Mouse (Mus musculus) testis, adult 2 months (tissue): Measurements from ENCODE around the gene Gm10762. TPM values are rescaled to one million over a fixed set of nuclear protein-coding genes. Genes with fewer than 3 reads are reported as not detected.

Experiments
- H3K27ac ChIP-seq: fragments of 200-500 bp; 2 replicates; pipeline ENCODE4 v1.5.1; 2012; ENCODE audit warnings: low read depth, low read length; ENCODE audit not compliant: control insufficient read depth, insufficient read depth
- H3K27me3 ChIP-seq: fragments of 200-500 bp; 2 replicates; pipeline ENCODE4 v1.6.1; 2012; ENCODE audit warnings: mild to moderate bottlenecking, low read length, moderate library complexity; ENCODE audit not compliant: control insufficient read depth, insufficient read depth
- H3K36me3 ChIP-seq: fragments of 200-500 bp; 2 replicates; pipeline ENCODE4 v1.6.1; 2012; ENCODE audit warnings: mild to moderate bottlenecking, low read length; ENCODE audit not compliant: control insufficient read depth, insufficient read depth
- H3K4me1 ChIP-seq: fragments of 200-500 bp; 2 replicates; pipeline ENCODE4 v1.6.1; 2012; ENCODE audit warnings: low read length; ENCODE audit not compliant: control insufficient read depth, insufficient read depth
- H3K4me3 ChIP-seq: fragments of 200-500 bp; 2 replicates; pipeline ENCODE4 v1.5.1; 2012; ENCODE audit warnings: low read depth, mild to moderate bottlenecking, low read length, moderate library complexity, mixed read lengths; ENCODE audit not compliant: control insufficient read depth
- CTCF ChIP-seq: fragments of 200-500 bp; IDR thresholded peaks from 2 replicates; pipeline ENCODE4 v1.5.1; 2012; ENCODE audit warnings: low read depth, mild to moderate bottlenecking, inconsistent platforms, low read length, moderate library complexity; ENCODE audit not compliant: control insufficient read depth, insufficient read depth, insufficient replicate concordance
- POLR2A ChIP-seq: fragments of 200-500 bp; IDR thresholded peaks from 2 replicates; pipeline ENCODE4 v1.6.1; 2012; ENCODE audit warnings: low read depth, mild to moderate bottlenecking, inconsistent platforms, low read length, moderate library complexity; ENCODE audit not compliant: control insufficient read depth
- polyA plus RNA-seq: library from polyadenylated mRNA; depleted of rRNA; stranded (reverse); fragments of >200 nt; gene quantifications from 2 replicates; pipeline ENCODE4 v1.2.3, GENCODE M21; 2012; rRNA removed

Gm10762 gene
- polyA plus RNA-seq, 1 experiment, result 29.2 TPM

GRCm38 (mm10) chr2:128943538-128944528 is 23.7 kb downstream of the Gm10762 start, which contains the start of gene Zc3h8:
TSS of gene Zc3h8 (minus strand) at chr2:128944077.
- peak; percentile 84 for TF ChIP-seq POLR2A
- TF ChIP-seq CTCF, result no peak
- H3K36me3 ChIP-seq, result no peaks in the 10 kb centered on the region
- H3K4me3 ChIP-seq, result peak within 1 kb of the TSS; percentile 91
- peaks cover 2% of the 10 kb centered on the region; the same call in 1 of the 2 replicates for H3K4me1 ChIP-seq
- H3K27me3 ChIP-seq, result no peaks in the 10 kb centered on the region
- peak within 1 kb of the TSS; percentile 85 for H3K27ac ChIP-seq

DNA sequence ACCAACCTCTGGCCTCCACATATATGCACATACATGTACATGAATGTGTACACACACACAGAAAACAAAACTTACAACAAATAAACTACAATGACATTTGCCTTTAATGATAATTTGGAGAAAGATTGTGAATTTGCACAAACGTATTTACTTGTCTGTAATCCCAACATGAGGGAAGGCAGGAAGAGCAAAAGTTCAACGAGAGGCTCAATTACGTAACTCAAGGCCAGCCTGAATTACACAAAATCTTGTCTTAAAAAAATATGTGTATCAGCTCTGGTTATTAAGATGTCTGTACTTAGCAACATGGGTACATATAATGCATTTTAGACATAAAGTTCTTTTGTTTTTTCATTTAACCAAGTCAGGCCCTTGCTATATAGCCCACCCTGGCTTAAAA is 31.3 kb downstream of the Gm10762 start:
- Histone ChIP-seq H3K4me3 (no peak overlapping the region), H3K4me1 (no peaks in the 10 kb centered on the region), H3K27ac (no peak overlapping the region), H3K36me3 (no peaks in the 10 kb centered on the region; the same call in 1 of the 2 replicates), H3K27me3 (no peaks in the 10 kb centered on the region)
- TF ChIP-seq POLR2A (no peak), CTCF (no peak)

DNA sequence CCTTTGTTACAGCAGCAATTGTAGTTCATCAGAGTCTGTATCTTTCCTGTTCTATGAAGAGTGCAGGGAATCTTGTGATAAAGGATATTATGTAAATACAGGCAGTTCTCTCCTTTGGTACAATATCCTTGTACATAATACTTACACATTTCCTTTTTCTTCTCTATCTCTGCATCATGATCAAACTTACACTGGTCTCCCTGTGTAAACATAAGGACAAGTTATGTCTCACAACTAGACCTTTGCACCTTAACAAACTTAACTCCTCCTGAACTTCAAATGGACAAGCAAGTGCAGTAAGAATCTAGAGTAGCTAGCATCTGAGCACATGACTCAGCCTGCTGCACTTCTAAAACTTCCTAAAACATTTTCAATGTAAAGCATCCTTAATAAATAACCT is 36.8 kb downstream of the Gm10762 start:
- H3K4me1 ChIP-seq, result no peaks in the 10 kb centered on the region
- no peaks in the 10 kb centered on the region for H3K27me3 ChIP-seq
- no peaks in the 10 kb centered on the region; the same call in 1 of the 2 replicates for H3K36me3 ChIP-seq
- TF ChIP-seq CTCF (no peak), POLR2A (no peak)
- H3K27ac ChIP-seq, result no peak overlapping the region
- H3K4me3 ChIP-seq, result no peak overlapping the region

GRCm38 (mm10) chr2:128928446-128928845 is 39.1 kb downstream of the Gm10762 start:
- H3K4me3 ChIP-seq, result no peak overlapping the region
- no peak overlapping the region for H3K27ac ChIP-seq
- no peak for TF ChIP-seq CTCF
- no peak for TF ChIP-seq POLR2A
- no peaks in the 10 kb centered on the region; the same call in 1 of the 2 replicates for H3K36me3 ChIP-seq
- H3K4me1 ChIP-seq, result no peaks in the 10 kb centered on the region
- H3K27me3 ChIP-seq, result no peaks in the 10 kb centered on the region

DNA sequence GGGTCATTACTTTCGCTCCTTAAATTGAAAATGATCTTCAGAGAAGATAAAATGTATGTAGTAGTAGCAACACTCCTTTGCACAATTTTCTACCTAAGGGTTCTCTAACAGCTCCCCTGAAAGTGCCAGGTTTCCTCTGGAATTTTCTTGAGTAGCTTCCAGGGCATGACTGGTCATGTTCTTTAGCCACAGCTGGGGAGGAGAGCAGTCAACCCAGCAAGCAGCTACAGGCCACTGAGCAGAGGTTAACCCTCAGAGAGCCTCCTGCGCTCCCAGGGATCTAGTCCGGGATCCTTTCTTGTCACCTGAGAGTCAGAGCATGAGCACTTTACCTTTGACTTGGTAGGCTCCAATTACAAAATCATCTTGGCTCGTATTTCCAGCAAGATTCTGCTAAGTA is 42.7 kb downstream of the Gm10762 start:
- no peaks in the 10 kb centered on the region for H3K4me1 ChIP-seq
- no peak overlapping the region; the same call in 1 of the 2 replicates for H3K4me3 ChIP-seq
- no peaks in the 10 kb centered on the region; the same call in 1 of the 2 replicates for H3K36me3 ChIP-seq
- TF ChIP-seq CTCF, result no peak
- no peak for TF ChIP-seq POLR2A
- H3K27me3 ChIP-seq, result no peaks in the 10 kb centered on the region
- no peak overlapping the region for H3K27ac ChIP-seq

Other genes with a start within 250 kb of the Gm10762 start
- 5.2 and 6.5 TPM in 2 replicates for gene Tmem87b, start 149.6 kb downstream of the Gm10762 start, polyA plus RNA-seq
- gene Fbln7, start 104.7 kb downstream of the Gm10762 start, polyA plus RNA-seq, result 0.20 and 0.37 TPM in 2 replicates
- gene Zc3h8, start 23.6 kb downstream of the Gm10762 start, polyA plus RNA-seq, result 4.5 and 5.1 TPM in 2 replicates
- gene Zc3h6, start 323 bp downstream of the Gm10762 start, polyA plus RNA-seq, result 2.5 and 3.1 TPM in 2 replicates
- gene Vinac1, start 80.4 kb upstream of the Gm10762 start, polyA plus RNA-seq, result 1.6 and 1.7 TPM in 2 replicates
- gene Ttl, start 98.2 kb upstream of the Gm10762 start, polyA plus RNA-seq, result 0.43 and 0.54 TPM in 2 replicates
- 4.5 and 4.9 TPM in 2 replicates for gene Polr1b, start 133.3 kb upstream of the Gm10762 start, polyA plus RNA-seq
- 16.7 and 17.2 TPM in 2 replicates for gene Chchd5, start 162.0 kb upstream of the Gm10762 start, polyA plus RNA-seq
- 10.8 and 14.9 TPM in 2 replicates for gene Slc20a1, start 231.0 kb upstream of the Gm10762 start, polyA plus RNA-seq